Mouse (Mus musculus) liver, adult 2 months (tissue): Measurements from ENCODE around the gene Sh2d2a. TPM values are rescaled to one million over a fixed set of nuclear protein-coding genes. Genes with fewer than 3 reads are reported as not detected.
"Not testable (repeated sequence)": the region's sequence is repeated elsewhere in the genome, so short reads cannot be mapped to it uniquely, and the experiment has no call there.

Source experiments
- DNase-seq: peaks from one replicate; pipeline ENCODE4 v3.0.0-alpha.2; 2011; ENCODE audit warnings: low read depth, low spot score; ENCODE audit errors: extremely low read depth
- H3K27ac ChIP-seq: fragments of 200-500 bp; replicated peaks from 2 replicates; pipeline ENCODE4 v1.5.1; 2012; ENCODE audit warnings: low read depth, mild to moderate bottlenecking, control low read depth, inconsistent platforms, low read length; ENCODE audit not compliant: insufficient read depth
- H3K27me3 ChIP-seq: fragments of 200-500 bp; 2 replicates; pipeline ENCODE4 v1.6.1; 2012; ENCODE audit warnings: mild to moderate bottlenecking, moderate library complexity, low read length, inconsistent platforms; ENCODE audit not compliant: control insufficient read depth, insufficient read depth
- H3K36me3 ChIP-seq: fragments of 200-500 bp; 2 replicates; pipeline ENCODE4 v1.6.1; 2012; ENCODE audit warnings: low read length, inconsistent platforms; ENCODE audit not compliant: control insufficient read depth, insufficient read depth
- H3K4me1 ChIP-seq: fragments of 200-500 bp; 2 replicates; pipeline ENCODE4 v1.6.1; 2011; ENCODE audit warnings: low read length; ENCODE audit not compliant: control insufficient read depth, insufficient read depth
- H3K4me3 ChIP-seq: fragments of 200-500 bp; 2 replicates; pipeline ENCODE4 v1.5.1; 2011; ENCODE audit warnings: low read depth, mild to moderate bottlenecking, control low read depth, low read length, moderate library complexity; ENCODE audit not compliant: insufficient read depth
- H3K79me2 ChIP-seq: fragments of 200-500 bp; 2 replicates; pipeline ENCODE4 v1.6.1; 2012; ENCODE audit warnings: inconsistent platforms, mild to moderate bottlenecking, low read length, moderate library complexity; ENCODE audit not compliant: control insufficient read depth, insufficient read depth
- H3K9ac ChIP-seq: fragments of 200-500 bp; 2 replicates; pipeline ENCODE4 v1.6.1; 2012; ENCODE audit warnings: low read depth, mild to moderate bottlenecking, control low read depth, inconsistent platforms, low read length
- CTCF ChIP-seq: fragments of 200-500 bp; IDR thresholded peaks from 2 replicates; pipeline ENCODE4 v1.5.1; 2011; ENCODE audit warnings: low read depth, low read length, control low read depth
- POLR2A ChIP-seq: fragments of 200-500 bp; IDR thresholded peaks from 2 replicates; pipeline ENCODE4 v1.6.1; 2011; ENCODE audit warnings: low read length, control low read depth; ENCODE audit not compliant: insufficient read depth; ENCODE audit errors: extremely low read depth
- WGBS: fragments of 180-500 bp; shearing (Covaris S2); methylation state at CpG from one replicate; pipeline ENCODE4 v1.1.7; 2018; 5-methylcytosine and 5-hydroxymethylcytosine counted together
- polyA plus RNA-seq: library from polyadenylated mRNA; depleted of rRNA; stranded (reverse); fragments of >200 nt; gene quantifications from 2 replicates; pipeline ENCODE4 v1.2.3, GENCODE M21; 2012
- total RNA-seq: library from RNA; depleted of rRNA; stranded (reverse); fragments of >200 nt; gene quantifications from 2 replicates; pipeline ENCODE4 v1.2.3, GENCODE M21; 2014

Gene Sh2d2a
- total and polyA plus RNA-seq, 2 experiments: 0.09 to 0.83 TPM

- WGBS: 69% methylated on average over 10 of the region's 10 CpGs
- no peaks in the 10 kb centered on the region for H3K4me1 ChIP-seq
- H3K9ac ChIP-seq: no peak overlapping the region
- no peaks in the 10 kb centered on the region for H3K36me3 ChIP-seq
- H3K4me3 ChIP-seq: no peak overlapping the region
- peaks cover 8% of the 10 kb centered on the region for H3K27me3 ChIP-seq
- no peak for DNase-seq
- H3K27ac ChIP-seq: no peak overlapping the region
- no peak for TF ChIP-seq POLR2A
- no peak for TF ChIP-seq CTCF
- H3K79me2 ChIP-seq: no peaks in the 10 kb centered on the region
Observed at GRCm38 (mm10) chr3:87812873-87813272, 33.7 kb upstream of the Sh2d2a start.

DNA sequence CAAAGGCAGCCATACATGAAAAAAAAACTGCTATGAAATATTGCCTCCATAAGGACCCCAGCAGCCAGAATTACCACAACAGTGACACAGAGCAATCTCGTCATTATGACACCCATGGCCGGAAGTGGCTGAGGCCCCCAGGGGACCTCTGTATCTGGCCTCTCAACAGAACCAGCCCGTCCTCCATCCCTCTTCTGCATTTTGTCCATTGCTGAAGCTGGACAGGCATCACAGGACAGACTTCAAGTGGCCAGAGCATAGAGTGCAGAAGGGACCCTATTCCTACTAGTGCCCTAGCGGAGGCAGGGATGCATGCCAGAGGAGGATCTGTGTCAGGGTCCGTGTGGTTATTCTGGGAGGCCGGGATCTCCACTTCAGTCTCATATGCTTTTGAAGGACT lies 30.4 kb upstream of the Sh2d2a start:
- Histone ChIP-seq H3K4me1 (no peaks in the 10 kb centered on the region), H3K27ac (no peak overlapping the region), H3K79me2 (no peaks in the 10 kb centered on the region), H3K9ac (no peak overlapping the region), H3K4me3 (no peak overlapping the region), H3K27me3 (no peaks in the 10 kb centered on the region), H3K36me3 (no peaks in the 10 kb centered on the region)
- WGBS: 70% methylated on average over 6 of the region's 6 CpGs
- DNase-seq: no peak
- TF ChIP-seq POLR2A (no peak), CTCF (no peak)

DNA sequence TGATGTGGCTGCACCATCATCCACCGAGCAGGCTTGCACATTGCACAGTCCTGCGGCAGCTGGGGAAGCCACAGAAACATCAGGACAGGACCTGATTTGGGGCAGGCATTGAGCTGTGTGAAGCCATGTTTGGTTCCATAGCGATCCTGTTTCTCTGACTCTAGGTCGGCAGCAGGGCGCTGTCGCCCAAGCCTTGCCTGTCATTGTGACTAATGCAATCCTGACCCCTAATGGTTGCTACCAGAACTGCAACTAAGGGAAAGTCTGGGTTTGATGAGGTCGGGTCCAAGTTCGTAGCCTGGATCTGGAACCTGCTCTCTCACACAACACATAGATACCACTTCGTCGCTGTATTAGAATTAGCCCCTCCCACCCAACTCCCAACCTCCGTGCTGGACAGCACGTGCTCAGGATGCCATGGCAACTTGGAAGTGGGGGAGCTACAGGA lies 29.9 kb upstream of the Sh2d2a start:
- no peaks in the 10 kb centered on the region for H3K27me3 ChIP-seq
- DNase-seq: peak; percentile 63
- no peak for TF ChIP-seq POLR2A
- TF ChIP-seq CTCF: peak; percentile 93

GRCm38 (mm10) chr3:87818226-87818625 lies 28.3 kb upstream of the Sh2d2a start:
- WGBS: 67% methylated on average over 12 of the region's 12 CpGs
- H3K4me3 ChIP-seq: no peak overlapping the region
- H3K36me3 ChIP-seq: no peaks in the 10 kb centered on the region
- H3K27me3 ChIP-seq: no peaks in the 10 kb centered on the region
- no peak overlapping the region for H3K9ac ChIP-seq
- H3K4me1 ChIP-seq: no peaks in the 10 kb centered on the region
- no peak for DNase-seq
- no peak overlapping the region for H3K27ac ChIP-seq
- H3K79me2 ChIP-seq: no peaks in the 10 kb centered on the region
- no peak for TF ChIP-seq CTCF
- TF ChIP-seq POLR2A: no peak

More for the DNA sequence above, 29.9 kb upstream of the Sh2d2a start:
- 4% methylated on average over 12 of the region's 12 CpGs for WGBS
- H3K9ac ChIP-seq: no peak overlapping the region
- no peaks in the 10 kb centered on the region for H3K4me1 ChIP-seq
- no peaks in the 10 kb centered on the region for H3K36me3 ChIP-seq
- no peak overlapping the region for H3K27ac ChIP-seq
- no peak overlapping the region for H3K4me3 ChIP-seq
- no peaks in the 10 kb centered on the region for H3K79me2 ChIP-seq

GRCm38 (mm10) chr3:87824206-87824605 lies 22.3 kb upstream of the Sh2d2a start, which contains the start of gene Pear1:
TSS of gene Pear1 (minus strand) at chr3:87824306.
- 90% methylated on average over 1 of the region's 1 CpGs for WGBS

DNA sequence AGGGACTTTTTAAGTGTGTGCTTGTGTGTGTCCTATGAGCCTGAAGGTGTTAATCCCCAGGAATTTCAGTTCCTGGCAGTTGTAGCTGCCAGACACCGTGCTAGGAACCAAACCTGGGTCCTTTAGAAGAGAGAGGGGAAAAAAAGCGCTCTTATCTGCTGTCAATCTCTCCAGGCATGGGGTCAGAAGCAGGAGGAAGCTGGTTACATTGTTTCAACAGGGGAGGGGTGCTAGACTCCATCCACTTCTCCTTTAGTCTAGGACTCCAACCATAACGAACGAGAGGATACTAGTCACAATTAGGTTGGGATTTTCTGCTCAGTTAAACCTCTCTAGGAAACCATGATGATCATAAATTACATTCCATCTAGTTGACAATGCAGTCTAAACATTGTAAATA lies 18.1 kb upstream of the Sh2d2a start:
- no peak for TF ChIP-seq POLR2A
- DNase-seq: no peak
- 44% methylated on average over 4 of the region's 4 CpGs for WGBS

More at GRCm38 (mm10) chr3:87824206-87824605, 22.3 kb upstream of the Sh2d2a start, which contains the start of gene Pear1:
- not testable (repeated sequence) for H3K79me2 ChIP-seq, H3K4me3 ChIP-seq, H3K27me3 ChIP-seq, H3K27ac ChIP-seq, DNase-seq, H3K9ac ChIP-seq, H3K36me3 ChIP-seq, H3K4me1 ChIP-seq

More for the DNA sequence above, 18.1 kb upstream of the Sh2d2a start:
- no peak overlapping the region for H3K9ac ChIP-seq
- no peaks in the 10 kb centered on the region for H3K36me3 ChIP-seq
- H3K27ac ChIP-seq: no peak overlapping the region
- no peaks in the 10 kb centered on the region for H3K27me3 ChIP-seq
- H3K4me1 ChIP-seq: no peaks in the 10 kb centered on the region
- H3K79me2 ChIP-seq: no peaks in the 10 kb centered on the region
- no peak overlapping the region for H3K4me3 ChIP-seq
